Mouse (Mus musculus): Measurements from ENCODE around the gene Kcnip1.

The Kcnip1 gene

GRCm38 (mm10) chr11:33747402-33747955 is 245.5 kb downstream of the Kcnip1 start:
- no peak for DNase-seq

- DNase-seq: peak in 1 of 2 experiments; percentile 2
Measured at GRCm38 (mm10) chr11:33746402-33746801, 246.6 kb downstream of the Kcnip1 start.

GRCm38 (mm10) chr11:33745821-33746329 is 247.1 kb downstream of the Kcnip1 start:
- DNase-seq: no peak

GRCm38 (mm10) chr11:33744429-33744828 is 248.5 kb downstream of the Kcnip1 start:
- peak in 1 of 2 experiments; percentile 2 for DNase-seq

- no peak for DNase-seq
Measured at GRCm38 (mm10) chr11:33740187-33740586, 252.8 kb downstream of the Kcnip1 start.

GRCm38 (mm10) chr11:33736426-33736825 is 256.5 kb downstream of the Kcnip1 start:
- no peak for DNase-seq

- DNase-seq: peak; percentile 12 to 64
Measured at GRCm38 (mm10) chr11:33733269-33733668, 259.7 kb downstream of the Kcnip1 start.

- DNase-seq: no peak
Measured at GRCm38 (mm10) chr11:33732358-33732757, 260.6 kb downstream of the Kcnip1 start.

- peak in 1 of 2 experiments; percentile 54 for DNase-seq
Measured at GRCm38 (mm10) chr11:33721297-33721696, 271.7 kb downstream of the Kcnip1 start.

- DNase-seq: no peak
Measured at GRCm38 (mm10) chr11:33706777-33707176, 286.2 kb downstream of the Kcnip1 start.

- no peak for DNase-seq
Measured at GRCm38 (mm10) chr11:33701958-33702459, 290.9 kb downstream of the Kcnip1 start.

GRCm38 (mm10) chr11:33701236-33701957 is 291.6 kb downstream of the Kcnip1 start:
- no peak for DNase-seq

GRCm38 (mm10) chr11:33700725-33701124 is 292.2 kb downstream of the Kcnip1 start:
- DNase-seq: no peak

GRCm38 (mm10) chr11:33690181-33690580 is 302.8 kb downstream of the Kcnip1 start:
- DNase-seq: no peak

GRCm38 (mm10) chr11:33685904-33686303 is 307.0 kb downstream of the Kcnip1 start:
- no peak for DNase-seq

GRCm38 (mm10) chr11:33680151-33680550 is 312.8 kb downstream of the Kcnip1 start:
- DNase-seq: peak in 1 of 2 experiments; percentile 30

GRCm38 (mm10) chr11:33670105-33670965 is 322.6 kb downstream of the Kcnip1 start:
- DNase-seq: no peak

GRCm38 (mm10) chr11:33668376-33668775 is 324.6 kb downstream of the Kcnip1 start:
- no peak for DNase-seq

- no peak for DNase-seq
Measured at GRCm38 (mm10) chr11:33663599-33663998, 329.4 kb downstream of the Kcnip1 start.

GRCm38 (mm10) chr11:33660016-33660913 is 332.7 kb downstream of the Kcnip1 start:
- no peak for DNase-seq

GRCm38 (mm10) chr11:33655861-33656593 is 336.9 kb downstream of the Kcnip1 start:
- DNase-seq: no peak
